Mouse (Mus musculus) C2C12 (cell line): ENCODE data around the gene Diras1.

Experiments
- CEBPB ChIP-seq: IDR thresholded peaks from one replicate; pipeline ENCODE4 v1.6.1; 2011; ENCODE audit warnings: low read depth, mild to moderate bottlenecking, control low read depth, moderate library complexity
- CTCF ChIP-seq: IDR thresholded peaks from one replicate; pipeline ENCODE4 v1.5.1; 2011; ENCODE audit not compliant: control insufficient read depth, insufficient read depth, insufficient read length
- FOSL1 ChIP-seq: IDR thresholded peaks from one replicate; pipeline ENCODE4 v1.8.0; 2011; ENCODE audit warnings: mild to moderate bottlenecking, low read length; ENCODE audit not compliant: poor library complexity, insufficient read depth, severe bottlenecking
- MAX ChIP-seq: IDR thresholded peaks from one replicate; pipeline ENCODE4 v1.6.1; 2011; ENCODE audit warnings: mild to moderate bottlenecking, control low read depth
- MYOD1 ChIP-seq: IDR thresholded peaks from one replicate; pipeline ENCODE4 v1.6.1; 2011; ENCODE audit warnings: low read depth; ENCODE audit not compliant: control insufficient read depth, insufficient read length
- MYOG ChIP-seq: IDR thresholded peaks from one replicate; pipeline ENCODE4 v1.6.1; 2011; ENCODE audit not compliant: control insufficient read depth, insufficient read length; ENCODE audit errors: extremely low read depth
- USF1 ChIP-seq: IDR thresholded peaks from one replicate; pipeline ENCODE4 v1.6.1; 2011; ENCODE audit warnings: low read depth, mild to moderate bottlenecking, control low read depth, moderate library complexity

- no peak for TF ChIP-seq MYOD1
- TF ChIP-seq CTCF, result no peak
- TF ChIP-seq CEBPB, result no peak
- TF ChIP-seq MAX, result no peak
- no peak for TF ChIP-seq MYOG
- TF ChIP-seq USF1, result no peak
- no peak for TF ChIP-seq FOSL1
Observed at GRCm38 (mm10) chr10:81015666-81016065, 9.8 kb downstream of the Diras1 start.
